Mouse (Mus musculus) cerebellum, adult 2 months (tissue): ENCODE results near the gene Acot1.

Experiments used
- CTCF ChIP-seq: fragments of 200-500 bp; IDR thresholded peaks from 2 replicates; pipeline ENCODE4 v1.5.1; 2011; ENCODE audit warnings: low read depth, mild to moderate bottlenecking, control low read depth, low read length, moderate library complexity, borderline replicate concordance; ENCODE audit not compliant: insufficient read depth
- POLR2A ChIP-seq: fragments of 200-500 bp; IDR thresholded peaks from 2 replicates; pipeline ENCODE4 v1.6.1; 2011; ENCODE audit warnings: low read length, control low read depth, borderline replicate concordance; ENCODE audit not compliant: insufficient read depth

GRCm38 (mm10) chr12:84030659-84031332 lies 21.5 kb downstream of the Acot1 start:
- peak; percentile 91 for TF ChIP-seq CTCF
- no peak for TF ChIP-seq POLR2A
